Mouse (Mus musculus): ENCODE data around the gene Sdhaf1.

The Sdhaf1 gene

GRCm38 (mm10) chr7:30323795-30324194 is at the start of gene Sdhaf1:
Gene Sdhaf1 (minus strand): TSS chr7:30323895.
- DNase-seq (ENCODE audit: extremely low spot score, low read depth, low spot score), result no peak

GRCm38 (mm10) chr7:30367466-30367865 is 43.8 kb upstream of the Sdhaf1 start:
- DNase-seq (ENCODE audit: extremely low spot score, low read depth, low spot score), result no peak

- no peak for DNase-seq (ENCODE audit: extremely low spot score, low read depth, low spot score)
Observed at GRCm38 (mm10) chr7:30363344-30363738, 39.6 kb upstream of the Sdhaf1 start.

GRCm38 (mm10) chr7:30362652-30363343 is 39.1 kb upstream of the Sdhaf1 start, which contains the start of gene Lrfn3:
Gene Lrfn3 (minus strand): TSS chr7:30362772.
- DNase-seq (ENCODE audit: extremely low spot score, low read depth, low spot score), result no peak

- DNase-seq (ENCODE audit: extremely low spot score, low read depth, low spot score), result no peak
Observed at GRCm38 (mm10) chr7:30360028-30360427, 36.3 kb upstream of the Sdhaf1 start.

GRCm38 (mm10) chr7:30359276-30359865 is 35.7 kb upstream of the Sdhaf1 start:
- no peak for DNase-seq (ENCODE audit: extremely low spot score, low read depth, low spot score)

- no peak for DNase-seq (ENCODE audit: extremely low spot score, low read depth, low spot score)
Observed at GRCm38 (mm10) chr7:30358378-30359186, 34.9 kb upstream of the Sdhaf1 start.

GRCm38 (mm10) chr7:30354059-30354458 is 30.4 kb upstream of the Sdhaf1 start:
- DNase-seq (ENCODE audit: extremely low spot score, low read depth, low spot score), result no peak

- DNase-seq (ENCODE audit: extremely low spot score, low read depth, low spot score), result peak; percentile 63
Observed at GRCm38 (mm10) chr7:30353279-30353822, 29.7 kb upstream of the Sdhaf1 start.

GRCm38 (mm10) chr7:30347828-30348227 is 24.1 kb upstream of the Sdhaf1 start:
- no peak for DNase-seq (ENCODE audit: extremely low spot score, low read depth, low spot score)

GRCm38 (mm10) chr7:30346635-30347379 is 23.1 kb upstream of the Sdhaf1 start:
- DNase-seq (ENCODE audit: extremely low spot score, low read depth, low spot score), result no peak

- DNase-seq (ENCODE audit: extremely low spot score, low read depth, low spot score), result no peak
Observed at GRCm38 (mm10) chr7:30339432-30340109, 15.9 kb upstream of the Sdhaf1 start.

GRCm38 (mm10) chr7:30336384-30336783 is 12.7 kb upstream of the Sdhaf1 start:
- peak; percentile 82 for DNase-seq (ENCODE audit: extremely low spot score, low read depth, low spot score)

GRCm38 (mm10) chr7:30335688-30336087 is 12.0 kb upstream of the Sdhaf1 start:
- no peak for DNase-seq (ENCODE audit: extremely low spot score, low read depth, low spot score)

GRCm38 (mm10) chr7:30334563-30334962 is 10.9 kb upstream of the Sdhaf1 start:
- no peak for DNase-seq (ENCODE audit: extremely low spot score, low read depth, low spot score)

GRCm38 (mm10) chr7:30333436-30333835 is 9.7 kb upstream of the Sdhaf1 start:
- no peak for DNase-seq (ENCODE audit: extremely low spot score, low read depth, low spot score)

- no peak for DNase-seq (ENCODE audit: extremely low spot score, low read depth, low spot score)
Observed at GRCm38 (mm10) chr7:30332622-30333259, 9.0 kb upstream of the Sdhaf1 start.

- DNase-seq (ENCODE audit: extremely low spot score, low read depth, low spot score), result peak; percentile 88
Observed at GRCm38 (mm10) chr7:30331887-30332286, 8.2 kb upstream of the Sdhaf1 start.

- no peak for DNase-seq (ENCODE audit: extremely low spot score, low read depth, low spot score)
Observed at GRCm38 (mm10) chr7:30328379-30328778, 4.7 kb upstream of the Sdhaf1 start.

GRCm38 (mm10) chr7:30327140-30327539 is 3.4 kb upstream of the Sdhaf1 start:
- DNase-seq (ENCODE audit: extremely low spot score, low read depth, low spot score), result no peak

Measured in hindlimb bud, embryonic 11.5 days (tissue).